Mouse (Mus musculus) bone marrow macrophage, adult 2 months (primary cell): ENCODE measurements around the gene Dbi. TPM values are rescaled to one million over a fixed set of nuclear protein-coding genes. Genes with fewer than 3 reads are reported as not detected.

ENCODE experiments used
- H3K27ac ChIP-seq: 2 replicates; pipeline ENCODE4 v1.5.1; 2012; ENCODE audit warnings: low read depth, low read length; ENCODE audit not compliant: insufficient read depth
- H3K4me1 ChIP-seq: 2 replicates; pipeline ENCODE4 v1.6.1; 2012; ENCODE audit warnings: low read length; ENCODE audit not compliant: control insufficient read depth, insufficient read depth
- H3K4me3 ChIP-seq: 2 replicates; pipeline ENCODE4 v1.5.1; 2012; ENCODE audit warnings: mild to moderate bottlenecking, low read length, moderate library complexity; ENCODE audit not compliant: insufficient read depth
- CTCF ChIP-seq: IDR thresholded peaks from 2 replicates; pipeline ENCODE4 v1.5.1; 2012; ENCODE audit warnings: low read depth, mild to moderate bottlenecking, low read length, moderate library complexity
- POLR2A ChIP-seq: IDR thresholded peaks from 2 replicates; pipeline ENCODE4 v1.6.1; 2012; ENCODE audit warnings: mild to moderate bottlenecking, low read depth, low read length, borderline replicate concordance
- polyA plus RNA-seq: library from polyadenylated mRNA; stranded (reverse); fragments of >200 nt; gene quantifications from 2 replicates; pipeline ENCODE4 v1.2.4, GENCODE M21; 2012; ENCODE audit not compliant: missing spikeins, insufficient read depth, insufficient read length

Dbi gene
- polyA plus RNA-seq, 1 experiment: 259 TPM

DNA sequence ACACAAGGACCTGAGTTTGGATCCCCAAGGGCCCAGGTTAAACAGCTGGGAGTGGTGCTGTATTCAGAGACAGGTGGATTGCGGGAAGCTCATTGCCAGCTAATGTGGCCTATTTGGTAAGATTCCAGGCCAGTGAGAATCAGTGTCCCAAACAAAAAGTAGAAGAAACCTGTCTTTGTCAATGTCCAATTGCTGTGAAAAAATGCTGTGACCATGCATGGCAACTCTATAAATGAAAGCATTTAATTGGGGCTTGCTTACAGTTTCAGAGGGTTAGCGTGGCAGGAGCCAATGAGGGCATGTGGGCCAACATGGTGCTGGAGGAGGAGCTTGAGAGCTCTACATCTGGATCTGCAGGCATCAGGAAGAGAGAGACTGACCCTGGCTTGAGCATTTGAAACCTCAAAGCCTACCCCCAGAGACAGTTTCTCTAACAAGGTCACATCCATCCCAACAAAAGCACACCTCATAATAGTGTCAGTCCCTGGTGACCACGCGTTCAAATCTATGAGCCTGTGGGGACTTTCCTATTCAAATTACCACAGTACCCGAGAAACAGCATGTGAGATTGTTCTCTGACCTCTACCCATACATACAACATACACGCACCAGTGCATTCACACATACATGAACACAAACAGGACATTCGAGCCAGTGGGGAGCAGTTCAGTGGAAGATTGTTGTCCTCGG lies 24.8 kb upstream of the Dbi start:
- H3K27ac ChIP-seq: no peak overlapping the region
- no peak overlapping the region for H3K4me3 ChIP-seq
- TF ChIP-seq POLR2A: no peak
- TF ChIP-seq CTCF: no peak

GRCm38 (mm10) chr1:120142551-120142950 lies 21.7 kb upstream of the Dbi start:
- no peak overlapping the region for H3K27ac ChIP-seq
- TF ChIP-seq POLR2A: no peak
- no peak for TF ChIP-seq CTCF
- H3K4me3 ChIP-seq: no peak overlapping the region
- no peaks in the 10 kb centered on the region for H3K4me1 ChIP-seq

More for the DNA sequence above, 24.8 kb upstream of the Dbi start:
- no peaks in the 10 kb centered on the region for H3K4me1 ChIP-seq

- no peak overlapping the region for H3K27ac ChIP-seq
- peaks cover 9% of the 10 kb centered on the region for H3K4me1 ChIP-seq
- TF ChIP-seq CTCF: no peak
- TF ChIP-seq POLR2A: no peak
- H3K4me3 ChIP-seq: no peak overlapping the region
These were observed 19.3 kb upstream of the Dbi start for GRCm38 (mm10) chr1:120140144-120140693.

- H3K27ac ChIP-seq: no peak overlapping the region
- no peak for TF ChIP-seq CTCF
- no peak for TF ChIP-seq POLR2A
- H3K4me3 ChIP-seq: no peak overlapping the region
- H3K4me1 ChIP-seq: peaks cover 9% of the 10 kb centered on the region
These were observed 18.2 kb upstream of the Dbi start for GRCm38 (mm10) chr1:120138923-120139540.

DNA sequence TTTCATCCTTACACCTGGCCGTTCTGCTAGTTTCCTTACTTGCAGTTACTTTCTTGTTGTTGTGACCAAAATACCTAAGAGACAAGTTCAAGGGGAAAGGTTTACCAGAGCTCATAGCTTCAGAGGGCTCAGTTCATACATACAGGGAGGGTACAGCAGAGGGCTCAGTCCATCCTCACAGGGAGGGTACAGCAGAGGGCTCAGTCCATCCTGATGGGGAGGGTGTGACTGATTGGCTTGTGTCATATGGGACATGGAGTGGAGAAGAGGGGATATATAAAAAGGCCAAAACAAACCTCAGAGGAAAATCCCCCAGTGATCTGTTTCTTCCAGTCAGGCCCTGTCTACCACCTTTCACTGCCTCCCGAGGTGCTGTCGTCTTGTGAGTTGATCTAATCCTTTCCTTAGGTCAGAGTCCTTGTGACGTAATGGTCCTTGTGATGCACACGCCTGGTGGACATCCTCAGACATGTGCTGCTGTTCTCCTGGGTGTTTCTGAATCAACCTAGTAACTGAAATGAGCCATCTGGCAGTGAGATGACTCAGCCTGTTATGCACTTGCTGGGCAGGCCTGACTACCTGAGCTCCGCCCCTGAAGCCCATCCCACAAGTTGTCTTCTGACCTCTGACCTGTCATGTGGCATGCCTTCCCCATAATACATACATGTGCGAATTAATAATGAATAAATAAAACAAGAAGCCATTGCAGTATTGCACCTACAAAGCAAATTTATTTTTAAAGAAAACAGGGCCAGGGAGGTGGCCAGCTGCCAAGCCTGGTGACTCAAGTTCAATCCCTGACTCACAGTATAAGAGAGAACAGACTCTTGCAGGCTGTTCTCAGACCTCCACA lies 15.3 kb upstream of the Dbi start:
- TF ChIP-seq CTCF (no peak), POLR2A (no peak)
- Histone ChIP-seq H3K27ac (peak overlapping the region; percentile 32), H3K4me1 (peaks cover 9% of the 10 kb centered on the region), H3K4me3 (no peak overlapping the region)

DNA sequence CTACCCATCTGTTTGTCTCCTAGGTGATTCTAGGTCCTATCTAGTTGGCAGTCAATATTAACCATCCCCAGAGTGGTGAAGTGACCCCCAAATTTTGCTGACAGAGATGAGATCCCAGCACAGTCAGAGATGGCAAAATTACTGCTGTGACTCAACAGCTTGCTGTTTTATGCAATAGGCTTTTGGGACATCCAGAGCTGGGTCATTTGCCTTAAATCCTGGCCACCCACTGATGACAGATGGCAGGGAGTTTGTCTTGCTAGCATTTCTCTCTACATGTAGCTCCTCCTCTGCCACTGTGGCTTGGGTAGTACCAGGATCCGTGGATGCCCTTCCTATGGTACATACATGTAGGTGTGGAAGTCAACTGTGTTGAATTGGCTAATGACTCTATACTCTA lies 11.5 kb upstream of the Dbi start:
- TF ChIP-seq POLR2A (no peak), CTCF (no peak)
- Histone ChIP-seq H3K4me3 (no peak overlapping the region), H3K4me1 (peaks cover 9% of the 10 kb centered on the region), H3K27ac (no peak overlapping the region)

- Histone ChIP-seq H3K27ac (no peak overlapping the region), H3K4me1 (peaks cover 16% of the 10 kb centered on the region), H3K4me3 (no peak overlapping the region)
- TF ChIP-seq CTCF (no peak), POLR2A (no peak)
These were observed 5.4 kb upstream of the Dbi start for GRCm38 (mm10) chr1:120126318-120126717.

- Histone ChIP-seq H3K27ac (no peak overlapping the region), H3K4me1 (peaks cover 16% of the 10 kb centered on the region), H3K4me3 (no peak overlapping the region)
- no peak for TF ChIP-seq POLR2A
- TF ChIP-seq CTCF: no peak
These were observed 4.6 kb upstream of the Dbi start for GRCm38 (mm10) chr1:120125471-120125870.

- Histone ChIP-seq H3K4me3 (no peak overlapping the region), H3K27ac (no peak overlapping the region), H3K4me1 (peaks cover 16% of the 10 kb centered on the region)
- TF ChIP-seq POLR2A: no peak
- no peak for TF ChIP-seq CTCF
These were observed 4.0 kb upstream of the Dbi start for GRCm38 (mm10) chr1:120124839-120125238.
